Mouse (Mus musculus) gastrocnemius, postnatal 36 days (tissue): ENCODE measurements around the gene Zscan22. TPM values are rescaled to one million over a fixed set of nuclear protein-coding genes. Genes with fewer than 3 reads are reported as not detected.
"Not testable (repeated sequence)": the region's sequence is repeated elsewhere in the genome, so short reads cannot be mapped to it uniquely, and the experiment has no call there.

ENCODE experiments used
- DNase-seq, 2 experiments: peaks; one replicate each; pipeline ENCODE4 v3.0.0; 2022
- intact Hi-C: fragments of 180-260 bp; cut with DNase I; formaldehyde crosslinking; loops from one replicate; pipeline ENCODE4 v1.15.1; 2025
- total RNA-seq, 2 experiments: library from RNA; stranded (reverse); gene quantifications; 2 replicates each; pipeline ENCODE4 v1.2.3; 2021

The Zscan22 gene
- total RNA-seq, 2 experiments from 2014 or later, result 2.4 to 2.8 TPM

DNA sequence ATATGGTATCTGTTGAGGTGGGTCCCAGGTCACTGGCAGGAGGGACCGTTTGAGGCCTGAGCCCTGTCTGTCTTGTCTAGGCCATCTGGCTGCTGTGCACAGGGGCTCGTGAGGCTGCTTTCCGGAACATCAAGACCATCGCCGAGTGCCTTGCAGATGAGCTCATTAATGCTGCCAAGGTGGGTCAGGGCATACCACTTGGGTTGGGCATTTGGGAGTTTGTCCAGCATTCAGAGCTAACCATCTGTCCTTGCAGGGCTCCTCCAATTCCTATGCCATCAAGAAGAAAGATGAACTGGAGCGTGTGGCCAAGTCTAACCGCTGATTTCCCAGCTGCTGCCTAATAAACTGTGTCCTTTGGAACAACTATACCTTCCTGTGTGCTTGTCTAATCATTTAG, 28.7 kb downstream of the Zscan22 start:
- intact Hi-C loops, result loop anchor here (5.0 kb wide), 1 partner anchor 36 kb away; no protein-coding TSS in a partner anchor
- DNase-seq, result no peak

DNA sequence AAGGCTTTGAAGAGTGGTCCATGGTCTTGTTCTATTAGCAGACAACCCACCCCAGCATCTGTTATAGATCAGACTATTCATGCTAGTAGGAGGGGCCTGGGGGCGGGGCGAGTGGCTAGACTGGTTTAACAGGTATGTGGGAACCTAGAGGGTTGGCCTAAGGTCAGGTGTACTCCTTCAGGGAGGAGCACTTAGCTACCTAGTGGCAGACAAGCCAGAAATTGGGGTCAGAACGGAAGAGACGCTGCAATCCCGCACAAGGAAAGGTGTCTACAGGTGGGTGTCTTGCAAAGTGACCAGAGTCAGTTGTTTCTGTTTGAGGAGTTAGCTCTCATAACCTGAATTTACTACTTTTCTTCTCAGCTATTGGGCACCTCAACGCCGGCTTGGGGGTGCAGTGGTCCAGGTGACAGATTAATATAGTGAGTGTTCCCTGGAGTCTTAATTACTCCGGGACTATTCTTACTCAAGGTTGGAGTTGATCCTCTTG, 29.6 kb downstream of the Zscan22 start, which contains the start of gene Rnf225:
Gene Rnf225, plus strand, starts transcription at position 226 of the 490 bp plus-strand sequence.
- no peak for DNase-seq
- intact Hi-C loops, result loop anchor here (5.0 kb wide), 1 partner anchor 35 kb away; no protein-coding TSS in a partner anchor

DNA sequence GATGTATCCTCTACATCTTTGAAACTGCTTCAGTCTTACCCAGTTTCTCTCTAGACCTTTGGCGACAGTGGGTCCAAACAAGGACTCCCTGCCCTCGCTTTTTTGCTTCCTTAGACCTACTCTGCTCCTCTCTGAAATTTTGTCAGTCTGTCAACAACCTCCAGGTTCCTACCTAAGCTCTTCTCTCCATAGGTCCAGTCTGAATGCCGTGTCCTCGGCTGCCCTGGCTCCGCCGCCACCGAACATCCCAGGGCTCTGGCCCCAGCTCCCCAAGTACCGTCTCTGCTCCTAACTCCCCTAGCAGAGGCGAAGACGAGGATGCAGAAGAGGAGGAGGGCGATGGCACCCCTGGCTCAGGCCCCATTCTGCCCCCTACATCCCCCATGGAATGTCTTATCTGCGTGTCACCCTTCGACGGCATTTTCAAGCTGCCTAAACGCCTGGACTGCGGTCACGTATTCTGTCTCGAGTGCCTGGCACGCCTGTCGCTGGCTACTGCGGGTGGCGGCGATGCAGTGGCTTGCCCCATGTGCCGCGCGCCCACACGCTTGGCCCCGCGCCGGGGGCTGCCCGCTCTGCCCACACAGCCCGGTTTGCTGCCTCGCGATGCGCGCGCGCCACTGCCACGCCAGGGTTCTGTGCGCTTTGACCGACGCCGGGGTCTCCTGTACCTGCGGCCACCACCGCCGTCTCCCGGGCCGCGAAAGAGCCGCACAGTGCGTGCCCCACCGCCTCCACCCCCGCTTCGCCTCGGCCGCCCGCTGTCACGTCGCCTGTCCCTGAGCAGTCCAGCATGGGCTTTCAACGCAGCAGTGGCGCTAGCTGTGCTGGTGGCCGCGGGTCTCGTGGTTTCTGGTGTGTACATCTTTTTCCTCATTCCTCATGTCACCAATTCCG, 30.3 kb downstream of the Zscan22 start:
- intact Hi-C loops, result loop anchor here (5.0 kb wide), 1 partner anchor 34 kb away; no protein-coding TSS in a partner anchor
- no peak for DNase-seq

DNA sequence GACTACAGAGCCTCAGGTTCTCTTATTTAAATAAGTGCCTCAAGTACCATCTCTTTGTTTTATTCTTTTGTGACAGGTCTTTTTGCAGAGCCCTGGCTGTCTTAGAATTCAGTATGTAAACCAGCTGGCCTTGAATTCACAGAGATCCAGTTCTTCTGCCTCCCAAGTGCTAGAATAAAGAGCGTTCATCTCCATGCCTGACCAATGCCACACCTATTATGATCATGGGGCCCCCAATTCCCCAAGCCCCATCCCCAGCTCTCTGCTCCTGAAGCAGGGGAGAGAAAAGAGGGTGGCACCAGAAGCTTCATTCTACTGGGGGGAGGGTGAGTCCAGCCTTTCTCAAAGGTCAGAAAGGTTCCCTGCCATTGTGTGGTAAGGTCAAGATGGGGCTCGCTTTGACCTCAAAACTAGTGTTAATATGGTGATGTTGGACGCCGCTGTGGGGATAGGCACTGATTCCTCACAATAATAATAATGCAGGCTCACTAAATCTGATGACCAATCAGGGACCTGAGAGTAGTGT, 36.1 kb downstream of the Zscan22 start:
- intact Hi-C loops, result no loop called here
- DNase-seq, result no peak

DNA sequence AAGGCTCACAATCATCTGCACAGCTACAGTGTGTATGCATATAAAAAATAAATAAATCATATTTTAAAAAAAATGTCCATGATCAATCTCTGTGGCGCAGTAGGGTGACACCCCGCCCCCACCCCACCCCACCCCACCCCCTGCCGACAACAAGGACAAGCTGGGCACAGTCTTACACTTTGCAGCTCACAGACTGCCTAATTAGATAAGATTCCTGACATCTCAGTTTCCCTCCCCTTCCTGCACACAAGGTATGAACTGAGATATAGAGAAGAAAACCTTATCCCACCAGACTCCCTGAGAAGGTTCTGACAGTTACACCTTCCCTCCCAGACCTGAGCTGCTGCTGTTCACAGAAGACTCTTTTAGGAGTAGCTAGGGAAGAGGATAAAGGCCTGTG, 37.2 kb downstream of the Zscan22 start:
- intact Hi-C loops, result no loop called here
- DNase-seq, result no peak

- intact Hi-C loops, DNase-seq: not testable (repeated sequence)
Observed at GRCm38 (mm10) chr7:12937254-12937803, 39.7 kb downstream of the Zscan22 start.

DNA sequence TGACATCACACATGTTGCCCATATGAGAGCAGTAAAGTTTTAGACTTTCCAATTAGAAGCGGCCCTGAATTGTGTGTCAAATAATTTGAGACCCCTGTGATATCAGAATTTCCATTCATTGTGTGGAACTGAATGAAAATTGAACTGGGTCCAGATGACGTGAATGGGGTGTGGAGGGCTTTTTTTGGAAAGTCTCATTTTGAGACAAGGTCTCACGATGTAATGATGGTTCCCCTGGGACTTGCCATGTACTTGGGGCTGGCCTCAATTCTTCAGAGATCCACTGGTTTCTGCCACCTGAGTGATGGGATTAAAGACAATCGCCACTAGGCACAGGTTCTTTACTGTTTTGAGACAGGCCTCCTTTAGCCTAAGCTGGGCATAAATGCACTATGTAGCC, 43.0 kb downstream of the Zscan22 start:
- intact Hi-C loops, result no loop called here
- no peak for DNase-seq

DNA sequence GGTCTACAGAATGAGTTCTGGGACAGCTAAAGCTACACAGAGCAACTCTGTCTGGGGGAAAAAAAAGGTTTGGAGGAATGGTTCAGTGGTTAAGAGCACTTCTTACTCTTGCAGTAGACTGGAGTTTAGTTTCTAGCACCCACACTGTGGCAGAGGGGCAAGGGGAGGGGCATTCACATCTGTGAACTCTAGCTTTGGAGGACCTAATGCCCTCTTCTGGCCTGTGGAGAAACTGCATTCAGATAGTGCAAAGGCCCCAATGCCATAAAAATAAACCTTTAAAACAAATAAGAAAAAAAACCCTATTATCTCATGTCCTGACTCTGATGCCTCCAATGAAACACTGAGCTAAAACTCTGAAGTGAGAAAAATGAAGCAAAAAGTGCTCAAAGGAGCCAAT, 45.9 kb downstream of the Zscan22 start:
- intact Hi-C loops, result no loop called here
- no peak for DNase-seq

DNA sequence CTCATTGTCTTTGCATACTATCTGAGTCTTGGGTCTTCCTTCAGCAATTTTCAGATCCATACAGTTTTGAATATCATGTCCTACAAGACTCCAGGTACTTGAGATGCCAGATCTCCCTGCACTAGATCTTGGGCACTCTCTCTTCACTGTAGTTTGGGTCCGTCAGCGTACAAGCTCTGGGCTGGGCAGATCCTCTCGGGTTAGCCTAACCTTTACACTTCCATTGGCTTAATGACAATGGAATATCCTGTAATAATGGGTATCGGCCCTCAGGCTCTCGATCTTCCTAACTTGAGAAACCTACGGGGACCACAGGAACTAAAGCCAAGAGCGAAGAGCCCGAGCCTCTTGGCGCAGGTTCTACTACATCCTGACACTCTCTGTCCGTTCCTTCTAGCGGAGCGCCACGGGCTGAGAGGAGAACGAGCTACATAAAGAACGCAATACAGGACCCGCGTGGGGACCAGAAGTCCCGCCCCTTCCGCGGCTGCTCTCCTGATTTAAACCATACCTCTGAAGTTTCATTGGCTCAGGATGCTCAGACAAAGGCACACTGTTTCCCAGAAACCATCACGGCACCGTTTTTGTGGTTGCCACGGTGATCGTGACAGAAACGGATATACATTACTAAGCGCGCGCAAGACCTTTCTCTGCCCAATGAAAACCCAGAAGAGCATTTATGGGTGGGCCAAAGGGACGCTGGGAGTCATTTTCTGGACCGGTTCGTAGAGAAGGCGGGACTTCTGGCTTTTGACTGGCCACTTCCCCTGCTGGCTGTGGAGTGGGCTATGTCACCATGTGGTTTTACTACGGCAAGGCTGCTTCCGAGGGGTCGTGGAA, 51.6 kb downstream of the Zscan22 start:
- DNase-seq, result peak; percentile 85 to 86
- intact Hi-C loops, result loop anchor here (2.0 kb wide), 1 partner anchor 26 kb away; the partner anchor contains the start of gene Rps5

- no peak for DNase-seq
- intact Hi-C loops, result loop anchor here (2.0 kb wide), 1 partner anchor 27 kb away; the partner anchor contains the start of gene Rps5
Observed at GRCm38 (mm10) chr7:12949872-12950229, 52.2 kb downstream of the Zscan22 start.

- DNase-seq, result no peak
- intact Hi-C loops, result no loop called here
Observed at GRCm38 (mm10) chr7:12954896-12955295, 57.3 kb downstream of the Zscan22 start.

- intact Hi-C loops, result no loop called here
Observed at GRCm38 (mm10) chr7:12957511-12957910, 59.9 kb downstream of the Zscan22 start.

More at GRCm38 (mm10) chr7:12957511-12957910, 59.9 kb downstream of the Zscan22 start:
- no peak for DNase-seq

Other genes with a start within 250 kb of the Zscan22 start
- not detected for gene Vmn2r55, start 212.8 kb upstream of the Zscan22 start, total RNA-seq
- gene Vmn2r56, start 162.8 kb upstream of the Zscan22 start, total RNA-seq, result not detected
- under 1 TPM; 0.87 to 0.91 TPM for gene Zscan18, start 94.2 kb upstream of the Zscan22 start, total RNA-seq
- 1 to 10 TPM; 3.6 to 4.3 TPM for gene Zfp329, start 79.0 kb upstream of the Zscan22 start, total RNA-seq
- gene Zfp110, start 63.1 kb upstream of the Zscan22 start, total RNA-seq, result 1 to 10 TPM; 6.4 to 8.2 TPM
- gene Zfp128, start 16.6 kb upstream of the Zscan22 start, total RNA-seq, result 1 to 10 TPM; 1.3 to 2.0 TPM
- gene Rps5, start 24.5 kb downstream of the Zscan22 start, total RNA-seq, result 100 to 1,000 TPM; 473 to 557 TPM
- under 1 TPM; 0.22 to 0.51 TPM for gene Rnf225, start 29.6 kb downstream of the Zscan22 start, total RNA-seq
- 1 to 10 TPM; 1.7 to 2.2 TPM for gene Zfp324, start 68.0 kb downstream of the Zscan22 start, total RNA-seq
- 1 to 10 TPM; 1.7 to 2.5 TPM for gene Zfp446, start 80.0 kb downstream of the Zscan22 start, total RNA-seq
- gene Slc27a5, start 100.4 kb downstream of the Zscan22 start, total RNA-seq, result not detected
- gene Trim28, start 101.3 kb downstream of the Zscan22 start, total RNA-seq, result 10 to 100 TPM; 62.1 to 63.2 TPM
- gene Zbtb45, start 112.2 kb downstream of the Zscan22 start, total RNA-seq, result 1 to 10 TPM; 3.9 to 4.0 TPM
- 10 to 100 TPM; 68.7 to 83.7 TPM for gene Chmp2a, start 137.0 kb downstream of the Zscan22 start, total RNA-seq
- gene Ube2m, start 140.5 kb downstream of the Zscan22 start, total RNA-seq, result 100 to 1,000 TPM; 131 TPM
- gene Mzf1, start 156.9 kb downstream of the Zscan22 start, total RNA-seq, result under 1 TPM; 0.57 to 0.74 TPM
- gene Vmn1r85, start 197.4 kb downstream of the Zscan22 start, total RNA-seq, result not detected
- not detected for gene Vmn1r86, start 222.1 kb downstream of the Zscan22 start, total RNA-seq
- gene Vmn1r87, start 242.3 kb downstream of the Zscan22 start, total RNA-seq, result not detected